Mouse (Mus musculus) liver, embryonic 14 days (tissue): ENCODE data around the gene Mtf2. TPM values are rescaled to one million over a fixed set of nuclear protein-coding genes. Genes with fewer than 3 reads are reported as not detected.

Experiments
- polyA plus RNA-seq: library from polyadenylated mRNA; depleted of rRNA; stranded (reverse); fragments of >200 nt; gene quantifications from 2 replicates; pipeline ENCODE4 v1.2.3, GENCODE M21; 2012; rRNA removed

Gene Mtf2
- polyA plus RNA-seq = 13.5 and 17.4 TPM in 2 replicates

DNA sequence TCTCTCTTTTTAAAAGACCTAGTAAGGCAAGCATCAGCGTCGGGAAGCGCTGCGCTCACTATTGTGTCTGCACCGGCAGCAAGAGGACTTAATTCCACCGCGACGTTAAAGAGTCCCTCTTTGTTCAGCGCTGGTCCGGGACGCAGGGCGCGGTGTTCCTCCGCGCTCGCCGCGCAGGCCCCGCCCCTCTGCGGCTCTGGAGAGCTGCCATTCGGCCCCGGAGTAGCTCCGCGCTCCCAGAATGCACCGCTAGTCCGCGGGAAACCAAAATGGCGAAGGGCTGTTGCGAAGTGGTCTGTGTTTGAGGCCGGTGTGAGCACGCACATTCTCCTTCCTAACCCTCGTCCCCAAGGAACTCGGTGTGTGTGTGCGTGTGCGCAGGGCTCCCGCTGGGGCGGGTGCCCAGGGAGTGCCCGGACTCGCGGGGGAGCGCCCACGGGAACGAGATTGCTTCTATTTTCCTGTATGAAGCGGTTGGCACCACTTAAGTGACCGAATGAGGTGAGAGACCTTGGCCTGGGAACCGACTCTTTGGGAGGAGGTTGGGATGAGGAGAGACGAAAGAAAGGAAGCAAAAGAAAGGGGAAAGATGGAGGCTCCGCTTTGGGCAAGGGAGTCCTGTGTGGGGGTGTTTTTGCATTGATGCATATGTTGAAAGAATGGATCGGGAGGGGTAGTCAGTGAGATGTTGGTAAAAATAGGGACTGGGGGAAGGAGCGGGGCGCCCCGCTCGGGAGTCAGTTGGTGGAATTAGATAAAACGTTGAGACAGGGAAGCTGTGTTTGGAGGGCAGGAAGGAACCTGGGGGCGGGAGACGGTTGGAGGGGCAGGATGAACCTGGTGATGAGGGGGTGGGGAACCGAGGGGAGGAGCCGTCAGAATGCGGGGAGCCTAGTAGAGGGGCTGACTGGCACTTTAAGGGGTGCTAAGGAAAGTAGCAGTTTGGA, at the start of gene Mtf2:
Gene Mtf2, plus strand, starts transcription at position 210 of the 947 bp plus-strand sequence.

DNA sequence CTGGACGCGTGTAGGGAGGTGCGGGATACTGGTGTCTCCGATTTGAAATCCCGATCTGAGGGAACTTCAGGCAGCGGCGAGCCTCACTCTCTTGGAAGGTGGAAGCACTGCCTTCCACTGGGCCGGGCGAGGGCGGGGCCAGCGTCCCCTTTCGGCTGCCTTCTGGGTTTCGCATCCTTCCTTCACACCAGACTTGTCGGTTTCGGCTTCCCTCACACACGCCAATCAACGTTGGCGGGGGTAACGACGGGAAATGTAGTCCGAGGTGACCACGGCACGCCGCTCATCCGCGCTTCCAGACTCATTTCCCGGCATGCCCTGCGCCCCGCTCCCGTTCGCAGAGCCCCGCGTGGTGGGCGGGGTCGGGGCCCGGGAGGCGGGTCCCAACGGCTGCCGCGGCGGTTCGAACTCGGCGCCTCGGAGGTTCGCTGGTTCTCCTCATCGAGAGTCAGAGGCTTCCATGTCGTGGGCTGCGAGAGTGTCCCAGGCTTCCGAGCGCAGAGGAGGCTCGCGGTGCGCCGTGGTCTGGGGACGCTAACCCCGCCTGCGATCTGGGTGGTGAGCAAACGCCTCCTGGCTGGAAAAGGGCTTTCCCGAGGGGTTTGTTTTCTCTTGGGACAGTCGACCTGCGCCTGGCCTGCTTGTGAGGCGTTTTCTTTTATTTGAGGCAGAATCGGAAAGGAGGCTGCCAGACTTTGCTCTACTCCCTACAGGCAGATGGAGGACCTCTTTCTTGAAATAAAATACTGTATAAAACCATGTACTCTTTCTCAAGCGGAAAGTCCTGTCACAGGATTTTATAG, 67.2 kb downstream of the Mtf2 start, which contains the start of the genes Tmed5 and Ccdc18:
Gene Tmed5, minus strand, starts transcription at position 180 of the 803 bp plus-strand sequence.
Gene Ccdc18, plus strand, starts transcription at position 435 of the 803 bp plus-strand sequence.

Other genes starting within 250 kb of the Mtf2 start
- not detected in 2 replicates for gene Ube2d2b, start 235.6 kb upstream of the Mtf2 start, polyA plus RNA-seq
- gene Evi5, start 190.6 kb upstream of the Mtf2 start, polyA plus RNA-seq = 22.2 and 25.7 TPM in 2 replicates
- 89.2 and 94.6 TPM in 2 replicates for gene Rpl5, start 165.2 kb upstream of the Mtf2 start, polyA plus RNA-seq
- 2.0 and 2.4 TPM in 2 replicates for gene Fam69a, start 78.6 kb upstream of the Mtf2 start, polyA plus RNA-seq
- 7.1 and 8.4 TPM in 2 replicates for gene Tmed5, start 66.9 kb downstream of the Mtf2 start, polyA plus RNA-seq
- 1.6 TPM in 2 replicates for gene Ccdc18, start 67.2 kb downstream of the Mtf2 start, polyA plus RNA-seq
- gene Dr1, start 203.2 kb downstream of the Mtf2 start, polyA plus RNA-seq = 16.6 and 20.4 TPM in 2 replicates
- gene Pigg, start 246.9 kb downstream of the Mtf2 start, polyA plus RNA-seq = 2.6 and 2.7 TPM in 2 replicates